Mouse (Mus musculus): ENCODE measurements around the gene Gm20870. TPM values are rescaled to one million over a fixed set of nuclear protein-coding genes. Genes with fewer than 3 reads are reported as not detected.
"Not testable (repeated sequence)": the region's sequence is repeated elsewhere in the genome, so short reads cannot be mapped to it uniquely, and the experiment has no call there.

Gm20870 gene
- total RNA-seq (2021) = not detected
- long read RNA-seq, experiment 1 = 0 reads
- long read RNA-seq, experiment 2 = 0 reads

- DNase-seq = not testable (repeated sequence)
Measured at GRCm38 (mm10) chrY:71691743-71692142, at the start of gene Gm20870. Gene Gm20870, plus strand, starts transcription at chrY:71692043.

Other genes starting within 250 kb of the Gm20870 start
- not detected for gene Gm20869, start 222.6 kb upstream of the Gm20870 start, total RNA-seq (2021)

Data from adrenal gland, postnatal 36 days (tissue).